Mouse (Mus musculus) kidney, adult 2 months (tissue): ENCODE results near the gene Nkpd1.

Experiments used
- CTCF ChIP-seq: fragments of 200-500 bp; conservative IDR thresholded peaks from 2 replicates; pipeline ENCODE4 v1.5.1; 2011; ENCODE audit warnings: low read depth, mild to moderate bottlenecking, control low read depth, low read length, moderate library complexity, mixed read lengths; ENCODE audit not compliant: insufficient read depth, insufficient read length
- POLR2A ChIP-seq: fragments of 200-500 bp; IDR thresholded peaks from one replicate; pipeline ENCODE4 v1.6.1; 2011; ENCODE audit warnings: low read depth, low read length, control low read depth

DNA sequence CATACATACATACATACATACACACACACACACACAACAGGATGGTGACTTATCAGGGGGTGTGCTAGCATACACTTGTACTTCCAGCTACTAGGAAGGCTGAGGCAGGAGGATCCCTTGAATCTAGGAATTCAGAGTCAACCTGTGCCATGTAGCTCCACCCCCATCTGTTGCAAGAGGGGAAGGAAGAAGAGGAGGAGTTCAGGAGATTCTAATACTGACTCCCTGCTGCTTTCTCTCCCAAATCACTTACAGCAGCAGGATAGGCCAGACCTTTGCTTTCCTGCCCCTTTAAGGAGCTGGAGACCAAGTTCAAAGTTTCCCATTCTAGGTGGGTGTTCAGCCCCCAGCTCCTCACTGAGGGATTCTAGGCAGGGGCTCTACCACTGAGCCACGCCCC lies 32.1 kb upstream of the Nkpd1 start:
- TF ChIP-seq CTCF (no peak), POLR2A (no peak)
